Mouse (Mus musculus) heart, postnatal 0 days (tissue): ENCODE data around the gene Wdr41.

Experiments used
- CTCF ChIP-seq: IDR thresholded peaks from 2 replicates; pipeline ENCODE4 v1.5.1; 2016; ENCODE audit warnings: antibody characterized with exemption, control low read depth, low read depth
- EP300 ChIP-seq: IDR thresholded peaks from 2 replicates; pipeline ENCODE4 v1.6.1; 2016; ENCODE audit warnings: antibody characterized with exemption, low read depth

DNA sequence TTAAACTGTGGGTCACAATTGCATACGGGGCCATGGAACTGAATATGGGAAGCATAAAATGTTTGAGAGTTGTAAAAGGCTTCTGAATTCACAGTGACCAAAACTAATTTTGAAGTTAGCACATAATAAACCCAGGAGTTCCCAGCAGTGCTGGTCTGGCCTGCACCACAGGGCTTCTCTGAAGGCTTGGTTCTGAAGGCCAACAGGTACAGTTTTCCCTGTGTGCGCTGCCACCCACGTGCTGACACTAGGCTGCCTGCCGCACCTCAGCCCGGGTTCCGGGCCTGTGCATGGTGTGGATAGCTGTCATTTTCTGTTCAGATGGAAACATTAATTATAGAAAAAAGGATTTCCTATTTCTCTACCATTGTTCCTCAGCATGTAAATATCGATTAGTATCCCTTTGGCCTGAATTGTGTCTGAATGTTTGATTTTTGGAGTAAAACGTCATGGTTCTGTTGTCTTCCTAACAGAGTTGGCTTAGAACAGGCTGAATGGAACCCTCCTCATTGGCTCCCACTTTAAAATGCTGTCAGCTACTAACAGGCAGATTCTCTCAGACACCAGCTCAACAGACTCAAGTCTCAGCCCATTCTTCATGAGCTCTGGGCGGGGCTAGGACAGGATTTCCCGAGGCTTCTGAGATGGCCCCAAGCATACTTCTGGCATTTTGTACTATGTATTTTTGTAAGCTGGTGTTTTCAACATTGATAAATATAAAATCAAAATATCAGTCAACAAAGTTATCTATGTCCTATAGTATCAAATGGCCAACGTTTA is 80.5 kb downstream of the Wdr41 start:
- TF ChIP-seq CTCF = no peak
- TF ChIP-seq EP300 = no peak
